Mouse (Mus musculus) liver, embryonic 11.5 days (tissue): Measurements from ENCODE around the gene Eaf2. TPM values are rescaled to one million over a fixed set of nuclear protein-coding genes. Genes with fewer than 3 reads are reported as not detected.

ENCODE experiments used
- ATAC-seq: fragments of 200-750 bp; cut with Nextera tagmentation; replicated peaks from 2 replicates; pipeline ENCODE4 v1.8.0; 2017; ENCODE audit warnings: moderate number of reproducible peaks, mild to moderate bottlenecking, moderate TSS enrichment, moderate library complexity; ENCODE audit not compliant: low FRiP score
- DNase-seq: peaks from one replicate; pipeline ENCODE4 v3.0.0-alpha.2; 2017; ENCODE audit warnings: low spot score
- H3K27ac ChIP-seq: fragments of 300-500 bp; sonication (generic); 2 replicates; pipeline ENCODE4 v1.5.1; 2014; ENCODE audit warnings: mild to moderate bottlenecking, low read depth, low read length, control low read depth
- H3K27me3 ChIP-seq: fragments of 300-500 bp; sonication (generic); replicated peaks from 2 replicates; pipeline ENCODE4 v1.6.1; 2014; ENCODE audit warnings: low read length, mixed read lengths; ENCODE audit not compliant: control insufficient read depth, insufficient read depth
- H3K36me3 ChIP-seq: fragments of 300-500 bp; sonication (generic); 2 replicates; pipeline ENCODE4 v1.6.1; 2014; ENCODE audit warnings: mild to moderate bottlenecking, low read length, moderate library complexity, mixed read lengths; ENCODE audit not compliant: control insufficient read depth, insufficient read depth
- H3K4me1 ChIP-seq: fragments of 300-500 bp; sonication (generic); replicated peaks from 2 replicates; pipeline ENCODE4 v1.6.1; 2014; ENCODE audit warnings: low read length, mixed read lengths; ENCODE audit not compliant: control insufficient read depth, insufficient read depth
- H3K4me2 ChIP-seq: fragments of 300-500 bp; sonication (generic); 2 replicates; pipeline ENCODE4 v1.6.1; 2014; ENCODE audit warnings: mild to moderate bottlenecking, control low read depth, moderate library complexity
- H3K4me3 ChIP-seq: fragments of 300-500 bp; sonication (generic); 2 replicates; pipeline ENCODE4 v1.5.1; 2014; ENCODE audit warnings: low read depth, low read length, control low read depth
- H3K9ac ChIP-seq: fragments of 300-500 bp; sonication (generic); 2 replicates; pipeline ENCODE4 v1.6.1; 2014; ENCODE audit warnings: low read depth, low read length, control low read depth
- H3K9me3 ChIP-seq: fragments of 300-500 bp; sonication (generic); 2 replicates; pipeline ENCODE4 v1.6.1; 2016; ENCODE audit warnings: low read length, inconsistent platforms, mixed read lengths; ENCODE audit not compliant: control insufficient read depth
- WGBS: fragments of 180-500 bp; shearing (Covaris S2); extraction: QIAGEN DNeasy Blood & Tissue Kit; methylation state at CpG from one replicate; pipeline ENCODE4 v1.1.7; 2014; 5-methylcytosine and 5-hydroxymethylcytosine counted together
- polyA plus RNA-seq: library from polyadenylated mRNA; unstranded; fragments of >200 nt; fragmentation: Nextera tagmentation; extraction: Ambion mirVana; gene quantifications from 2 replicates; pipeline ENCODE4 v1.2.1, GENCODE M21; 2014

Gene Eaf2
- polyA plus RNA-seq: 0.53 and 0.71 TPM in 2 replicates

DNA sequence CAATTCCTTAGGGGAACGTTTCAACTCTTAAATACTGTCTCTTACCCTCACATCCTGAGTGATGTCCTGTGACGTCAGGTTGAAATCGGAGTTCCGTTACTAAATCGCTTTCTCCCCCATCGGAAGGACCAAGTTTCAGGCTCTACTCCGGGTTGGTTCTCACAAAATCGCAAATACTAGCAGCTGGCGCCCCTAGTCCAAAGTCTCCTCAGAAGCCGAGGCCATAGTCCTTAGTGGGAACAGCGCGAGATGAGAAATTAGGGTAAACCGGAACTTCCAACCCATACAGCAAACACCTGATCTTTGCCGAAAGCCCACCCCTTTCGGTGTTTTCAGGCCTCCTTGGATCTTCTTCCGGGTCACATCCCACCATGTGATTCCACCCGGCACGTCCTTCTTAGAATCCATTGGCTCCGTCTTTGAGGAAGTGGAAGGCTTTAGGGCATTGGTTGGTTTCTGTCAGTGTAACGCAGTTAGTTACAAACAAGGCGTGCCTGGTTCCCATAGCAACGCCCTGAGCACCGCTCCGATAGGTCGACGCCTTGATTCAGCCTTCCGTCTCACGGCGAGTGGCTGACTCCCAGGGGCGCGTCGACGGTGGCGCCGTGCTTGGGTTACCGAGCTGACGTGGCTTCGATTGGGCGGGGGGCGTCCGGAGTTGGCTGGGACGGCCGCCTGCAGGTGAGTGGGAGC is at the start of gene Eaf2, which contains the start of gene Golgb1:
Gene Eaf2 (minus strand): TSS at position 421 of the 693 bp plus-strand sequence.
Gene Golgb1 (plus strand): TSS at position 558 of the 693 bp plus-strand sequence.
- Histone ChIP-seq H3K27ac (peak within 1 kb of the TSS; percentile 74), H3K9ac (peak within 1 kb of the TSS; percentile 82), H3K4me2 (peak within 1 kb of the TSS; percentile 78), H3K4me3 (peak within 1 kb of the TSS; percentile 95), H3K27me3 (no peaks in the 10 kb centered on the region), H3K36me3 (peaks cover 4% of the 10 kb centered on the region; the same call in 1 of the 2 replicates), H3K4me1 (peaks cover 10% of the 10 kb centered on the region), H3K9me3 (no peaks in the 10 kb centered on the region)
- peak; percentile 99 for ATAC-seq
- under 1% methylated on average over 43 of the region's 43 CpGs for WGBS
- peak; percentile 87 for DNase-seq

DNA sequence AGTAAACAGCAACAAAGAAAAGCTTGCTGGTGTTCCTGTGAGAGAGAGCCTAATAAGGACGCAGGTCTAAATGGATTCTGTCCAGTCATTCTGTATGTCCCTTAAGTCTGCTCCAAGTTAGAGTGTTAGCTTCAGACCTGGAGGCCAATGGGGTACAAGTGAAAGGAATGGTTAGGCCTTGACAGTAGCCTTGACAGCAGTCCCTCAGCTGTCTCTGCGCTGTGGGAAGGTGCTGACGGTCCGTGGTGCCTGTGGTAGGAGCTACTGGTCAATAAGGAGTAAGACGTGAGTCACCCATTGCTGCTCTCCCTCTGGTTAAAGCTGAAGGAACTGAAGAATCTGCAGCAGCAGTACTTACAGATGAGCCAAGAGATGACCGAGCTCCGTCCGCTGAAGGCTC is 49.5 kb upstream of the Eaf2 start:
- 92% methylated on average over 8 of the region's 8 CpGs for WGBS
- no peak overlapping the region for H3K27ac ChIP-seq
- H3K9ac ChIP-seq: no peak overlapping the region
- no peak overlapping the region for H3K4me2 ChIP-seq
- ATAC-seq (no peak), DNase-seq (no peak)
- no peaks in the 10 kb centered on the region for H3K4me1 ChIP-seq
- peaks cover 19% of the 10 kb centered on the region for H3K36me3 ChIP-seq
- H3K27me3 ChIP-seq: no peaks in the 10 kb centered on the region
- no peaks in the 10 kb centered on the region for H3K9me3 ChIP-seq
- H3K4me3 ChIP-seq: no peak overlapping the region

DNA sequence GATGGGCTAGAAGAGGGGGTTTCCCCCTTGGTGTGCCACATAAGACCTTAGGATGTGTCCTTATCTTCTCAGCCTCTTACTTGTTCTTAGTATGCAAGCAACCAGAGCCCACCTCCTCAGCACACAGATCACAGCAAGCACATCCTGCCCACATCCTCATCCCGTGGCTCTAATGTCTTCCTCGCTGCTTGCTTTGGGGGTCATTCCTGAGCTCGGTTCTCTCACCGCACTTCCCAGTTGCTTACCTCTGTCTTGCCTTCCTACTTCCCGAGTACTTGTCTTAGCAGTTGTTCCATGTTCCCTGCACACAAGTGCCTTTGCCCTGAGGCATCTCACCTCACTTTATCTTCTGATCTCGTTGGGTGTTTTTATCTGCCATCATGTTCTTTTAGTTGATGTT is 47.2 kb upstream of the Eaf2 start:
- H3K9me3 ChIP-seq: no peaks in the 10 kb centered on the region
- WGBS: 78% methylated on average over 6 of the region's 6 CpGs
- no peak for DNase-seq

DNA sequence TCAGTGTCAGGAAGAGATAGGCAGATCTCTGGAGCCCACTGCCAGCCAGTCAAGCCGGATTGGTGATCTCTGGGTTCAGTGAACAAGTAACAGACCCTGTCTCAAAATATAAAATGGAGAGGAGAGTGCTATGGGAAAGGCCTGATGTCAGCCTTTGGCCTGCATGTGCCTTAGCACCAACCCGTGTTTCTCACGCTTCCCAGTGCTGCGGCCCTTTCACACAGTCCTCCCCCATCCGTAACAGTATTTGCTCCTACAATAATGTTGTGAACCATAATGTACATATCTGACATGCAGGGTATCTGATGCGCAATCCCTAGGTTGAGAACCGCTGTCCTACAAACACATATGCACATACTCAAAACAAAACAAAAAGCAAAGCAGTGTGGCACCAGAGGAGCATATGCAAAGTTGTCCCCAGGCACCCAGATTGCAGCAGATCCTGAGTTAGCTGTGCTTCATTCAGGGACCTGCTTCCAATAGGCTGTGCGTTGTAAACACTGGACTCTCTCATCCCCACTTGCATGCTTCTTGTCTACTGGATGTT is 46.3 kb upstream of the Eaf2 start:
- no peaks in the 10 kb centered on the region for H3K4me1 ChIP-seq
- no peaks in the 10 kb centered on the region for H3K9me3 ChIP-seq
- no peak for ATAC-seq
- 89% methylated on average over 8 of the region's 8 CpGs for WGBS
- no peak overlapping the region for H3K9ac ChIP-seq
- H3K36me3 ChIP-seq: peaks cover 23% of the 10 kb centered on the region
- no peak overlapping the region for H3K4me3 ChIP-seq
- H3K4me2 ChIP-seq: no peak overlapping the region
- no peak for DNase-seq
- H3K27me3 ChIP-seq: no peaks in the 10 kb centered on the region
- no peak overlapping the region for H3K27ac ChIP-seq

More for the DNA sequence above, 47.2 kb upstream of the Eaf2 start:
- no peaks in the 10 kb centered on the region for H3K4me1 ChIP-seq
- no peak for ATAC-seq
- H3K4me3 ChIP-seq: no peak overlapping the region
- H3K36me3 ChIP-seq: peaks cover 21% of the 10 kb centered on the region
- H3K4me2 ChIP-seq: no peak overlapping the region
- no peak overlapping the region for H3K27ac ChIP-seq
- H3K9ac ChIP-seq: no peak overlapping the region
- no peaks in the 10 kb centered on the region for H3K27me3 ChIP-seq

DNA sequence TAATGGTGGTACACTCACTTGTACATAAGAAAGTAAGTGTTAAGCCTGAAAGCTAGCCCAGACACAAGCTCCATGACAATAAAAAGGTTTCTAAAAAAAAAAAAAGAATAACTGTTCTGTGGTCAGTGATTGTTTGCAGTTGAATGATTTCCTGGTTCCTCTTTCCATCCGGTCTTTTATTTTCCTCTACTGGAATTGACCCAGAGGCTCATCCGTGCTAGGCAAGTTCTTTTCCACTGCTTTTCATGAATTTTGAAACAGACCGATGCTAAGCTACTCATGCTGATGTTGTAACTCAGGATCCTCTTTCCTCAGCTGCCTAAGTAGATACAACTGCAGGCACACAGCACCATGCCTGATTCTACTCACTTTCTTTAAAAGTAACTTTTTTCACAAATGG is 45.6 kb upstream of the Eaf2 start:
- Histone ChIP-seq H3K27me3 (no peaks in the 10 kb centered on the region), H3K4me1 (no peaks in the 10 kb centered on the region), H3K4me2 (no peak overlapping the region), H3K36me3 (peaks cover 19% of the 10 kb centered on the region), H3K9ac (no peak overlapping the region), H3K27ac (no peak overlapping the region), H3K4me3 (no peak overlapping the region), H3K9me3 (no peaks in the 10 kb centered on the region)
- ATAC-seq (no peak), DNase-seq (no peak)
- 79% methylated on average over 3 of the region's 3 CpGs for WGBS

DNA sequence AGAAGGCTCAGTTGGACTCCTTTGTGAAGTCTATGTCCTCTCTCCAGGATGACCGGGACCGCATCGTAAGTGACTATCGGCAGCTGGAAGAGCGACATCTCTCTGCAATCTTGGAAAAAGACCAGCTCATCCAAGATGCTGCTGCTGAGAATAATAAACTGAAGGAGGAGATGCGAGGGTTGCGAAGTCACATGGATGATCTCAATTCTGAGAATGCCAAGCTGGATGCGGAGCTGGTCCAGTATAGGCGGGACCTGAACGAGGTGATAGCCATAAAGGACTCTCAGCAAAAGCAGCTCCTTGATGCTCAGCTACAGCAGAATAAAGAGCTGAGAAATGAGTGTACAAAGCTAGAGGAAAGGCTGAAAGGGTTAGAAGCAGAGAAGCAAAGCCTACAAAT is 43.7 kb upstream of the Eaf2 start:
- Histone ChIP-seq H3K9ac (no peak overlapping the region), H3K4me3 (no peak overlapping the region), H3K9me3 (no peaks in the 10 kb centered on the region), H3K27ac (no peak overlapping the region), H3K27me3 (no peaks in the 10 kb centered on the region), H3K4me1 (no peaks in the 10 kb centered on the region), H3K36me3 (peaks cover 16% of the 10 kb centered on the region), H3K4me2 (no peak overlapping the region)
- DNase-seq: no peak
- 95% methylated on average over 10 of the region's 10 CpGs for WGBS
- no peak for ATAC-seq

DNA sequence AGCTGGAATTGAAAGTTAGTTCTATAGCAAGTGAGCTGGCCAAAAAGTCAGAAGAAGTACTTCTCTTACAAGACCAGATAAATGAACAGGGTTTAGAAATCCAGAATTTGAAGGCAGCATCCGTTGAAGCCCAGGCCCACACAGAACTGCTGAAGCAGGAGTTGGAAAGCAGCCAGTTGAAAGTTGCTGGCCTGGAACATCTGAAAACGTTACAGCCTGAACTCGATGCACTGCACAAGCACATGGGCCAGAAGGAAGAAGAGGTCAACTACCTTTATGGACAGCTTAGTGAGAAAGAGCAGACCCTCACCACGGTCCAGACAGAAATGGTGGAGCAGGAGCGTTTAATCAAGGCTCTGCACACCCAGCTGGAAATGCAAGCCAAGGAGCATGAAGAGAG is 39.4 kb upstream of the Eaf2 start:
- H3K36me3 ChIP-seq: peaks cover 20% of the 10 kb centered on the region
- no peak for DNase-seq
- no peak overlapping the region for H3K27ac ChIP-seq
- no peak overlapping the region for H3K4me3 ChIP-seq
- H3K9me3 ChIP-seq: no peaks in the 10 kb centered on the region
- no peak overlapping the region for H3K4me2 ChIP-seq
- no peaks in the 10 kb centered on the region for H3K27me3 ChIP-seq
- H3K4me1 ChIP-seq: no peaks in the 10 kb centered on the region
- WGBS: 88% methylated on average over 5 of the region's 5 CpGs
- H3K9ac ChIP-seq: no peak overlapping the region
- ATAC-seq: no peak

DNA sequence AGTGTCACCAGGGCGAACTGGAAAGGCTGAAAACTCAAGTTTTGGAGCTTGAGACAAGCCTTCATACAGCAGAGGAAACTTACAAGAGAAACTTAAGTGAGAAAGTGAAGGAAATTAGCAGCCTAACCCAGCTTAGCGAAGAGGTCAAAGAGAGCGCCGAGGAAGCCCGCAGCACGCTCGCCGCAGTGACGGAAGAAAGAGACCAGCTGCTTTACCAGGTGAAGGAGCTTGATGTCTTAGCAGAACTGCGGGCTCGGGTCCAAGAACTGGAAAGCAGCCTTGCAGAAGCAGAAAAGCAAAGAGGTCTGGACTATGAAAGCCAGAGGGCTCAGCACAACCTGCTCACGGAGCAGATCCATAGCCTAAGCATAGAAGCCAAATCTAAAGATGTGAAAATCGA is 37.5 kb upstream of the Eaf2 start:
- 92% methylated on average over 13 of the region's 13 CpGs for WGBS
- Histone ChIP-seq H3K27ac (no peak overlapping the region), H3K4me1 (no peaks in the 10 kb centered on the region), H3K4me3 (no peak overlapping the region), H3K27me3 (no peaks in the 10 kb centered on the region), H3K36me3 (peaks cover 14% of the 10 kb centered on the region; the same call in 1 of the 2 replicates), H3K4me2 (no peak overlapping the region), H3K9me3 (no peaks in the 10 kb centered on the region), H3K9ac (no peak overlapping the region)
- DNase-seq (no peak), ATAC-seq (no peak)

DNA sequence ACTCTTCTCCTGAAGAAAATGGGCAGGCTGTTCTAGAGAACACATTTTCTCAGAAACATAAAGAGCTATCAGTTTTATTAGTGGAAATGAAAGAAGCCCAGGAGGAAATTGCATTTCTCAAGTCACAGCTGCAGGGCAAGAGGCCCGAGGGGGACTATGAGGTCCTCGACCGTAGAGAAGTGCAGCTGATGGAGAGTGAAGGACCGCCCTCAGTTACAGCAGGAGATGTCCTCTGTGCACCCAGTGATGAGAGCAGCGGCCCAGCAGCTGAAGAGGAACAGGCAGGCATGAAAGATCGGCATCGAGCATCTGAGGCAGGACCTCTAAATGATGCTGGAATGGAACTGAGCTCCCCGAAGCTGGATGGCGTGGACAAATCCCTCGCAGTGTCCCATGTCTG is 37.1 kb upstream of the Eaf2 start:
- Histone ChIP-seq H3K4me1 (no peaks in the 10 kb centered on the region), H3K4me2 (no peak overlapping the region), H3K27ac (no peak overlapping the region), H3K36me3 (peaks cover 14% of the 10 kb centered on the region; the same call in 1 of the 2 replicates), H3K9ac (no peak overlapping the region), H3K27me3 (no peaks in the 10 kb centered on the region), H3K4me3 (no peak overlapping the region), H3K9me3 (no peaks in the 10 kb centered on the region)
- DNase-seq: no peak
- no peak for ATAC-seq
- WGBS: 89% methylated on average over 10 of the region's 10 CpGs
